Mouse (Mus musculus) cerebellum, adult 11-12 months (tissue): ENCODE results near the gene Rbp1.
A peak's percentile ranks its signal among the peaks of the same experiment; 100 is the strongest.

Experiments
- DNase-seq: peaks from one replicate; pipeline ENCODE4 v3.0.0; 2022

Rbp1 gene

GRCm38 (mm10) chr9:98422656-98423055, at the start of gene Rbp1:
Rbp1 (plus strand) TSS chr9:98422961.
- DNase-seq: no peak

- no peak for DNase-seq
Measured at GRCm38 (mm10) chr9:98373358-98373757, 49.4 kb upstream of the Rbp1 start.

GRCm38 (mm10) chr9:98374897-98375296, 47.9 kb upstream of the Rbp1 start:
- no peak for DNase-seq

GRCm38 (mm10) chr9:98375329-98376170, 47.2 kb upstream of the Rbp1 start:
- DNase-seq: no peak

- no peak for DNase-seq
Measured at GRCm38 (mm10) chr9:98379736-98380135, 43.0 kb upstream of the Rbp1 start.

- DNase-seq: no peak
Measured at GRCm38 (mm10) chr9:98380593-98380992, 42.2 kb upstream of the Rbp1 start.

- DNase-seq: no peak
Measured at GRCm38 (mm10) chr9:98387741-98388632, 34.8 kb upstream of the Rbp1 start.

- DNase-seq: no peak
Measured at GRCm38 (mm10) chr9:98388633-98388965, 34.2 kb upstream of the Rbp1 start.

- DNase-seq: no peak
Measured at GRCm38 (mm10) chr9:98393496-98393895, 29.3 kb upstream of the Rbp1 start.

GRCm38 (mm10) chr9:98397211-98397610, 25.6 kb upstream of the Rbp1 start:
- DNase-seq: no peak

- DNase-seq: no peak
Measured at GRCm38 (mm10) chr9:98397866-98398265, 24.9 kb upstream of the Rbp1 start.

GRCm38 (mm10) chr9:98400185-98400894, 22.4 kb upstream of the Rbp1 start:
- peak; percentile 7 for DNase-seq

GRCm38 (mm10) chr9:98401611-98402010, 21.1 kb upstream of the Rbp1 start:
- DNase-seq: no peak

GRCm38 (mm10) chr9:98407771-98408170, 15.0 kb upstream of the Rbp1 start:
- no peak for DNase-seq

GRCm38 (mm10) chr9:98409137-98409536, 13.6 kb upstream of the Rbp1 start:
- DNase-seq: peak; percentile 7

GRCm38 (mm10) chr9:98415427-98415826, 7.3 kb upstream of the Rbp1 start:
- DNase-seq: no peak

- DNase-seq: no peak
Measured at GRCm38 (mm10) chr9:98417919-98418318, 4.8 kb upstream of the Rbp1 start.

GRCm38 (mm10) chr9:98418346-98418745, 4.4 kb upstream of the Rbp1 start:
- DNase-seq: no peak

- DNase-seq: no peak
Measured at GRCm38 (mm10) chr9:98420666-98421065, 2.1 kb upstream of the Rbp1 start.

GRCm38 (mm10) chr9:98421903-98422302, 858 bp upstream of the Rbp1 start:
- DNase-seq: no peak

- DNase-seq: no peak
Measured at GRCm38 (mm10) chr9:98423691-98424090, 930 bp downstream of the Rbp1 start.

GRCm38 (mm10) chr9:98424291-98424690, 1.5 kb downstream of the Rbp1 start:
- no peak for DNase-seq

GRCm38 (mm10) chr9:98424725-98425210, 2.0 kb downstream of the Rbp1 start:
- no peak for DNase-seq
